Mouse (Mus musculus): ENCODE data around the gene Olfr987.
"Not testable (repeated sequence)": the region's sequence is repeated elsewhere in the genome, so short reads cannot be mapped to it uniquely, and the experiment has no call there.

Gene Olfr987

DNA sequence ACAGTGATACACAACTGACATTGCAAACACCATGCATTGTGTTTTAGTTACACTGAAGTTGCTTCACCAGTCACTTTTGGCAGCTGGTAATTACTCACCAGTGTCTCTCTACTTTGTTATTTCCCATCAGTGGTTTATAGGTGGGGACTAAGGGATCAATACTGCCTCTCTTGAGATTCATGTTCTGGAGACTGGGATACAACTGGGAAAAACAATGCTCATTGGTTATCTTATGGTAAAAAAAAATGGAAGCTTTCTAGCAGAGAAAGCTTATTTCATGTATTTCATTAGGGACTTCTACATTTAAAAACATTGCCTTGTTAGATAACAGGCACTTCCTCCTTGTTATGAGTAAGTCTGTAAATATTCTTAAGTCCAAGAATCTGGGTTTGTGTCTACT is at the start of gene Olfr987:
TSS of gene Olfr987 (minus strand) at position 101 of the 400 bp plus-strand sequence.
- DNase-seq (ENCODE audit: low read depth, low spot score): not testable (repeated sequence)

DNA sequence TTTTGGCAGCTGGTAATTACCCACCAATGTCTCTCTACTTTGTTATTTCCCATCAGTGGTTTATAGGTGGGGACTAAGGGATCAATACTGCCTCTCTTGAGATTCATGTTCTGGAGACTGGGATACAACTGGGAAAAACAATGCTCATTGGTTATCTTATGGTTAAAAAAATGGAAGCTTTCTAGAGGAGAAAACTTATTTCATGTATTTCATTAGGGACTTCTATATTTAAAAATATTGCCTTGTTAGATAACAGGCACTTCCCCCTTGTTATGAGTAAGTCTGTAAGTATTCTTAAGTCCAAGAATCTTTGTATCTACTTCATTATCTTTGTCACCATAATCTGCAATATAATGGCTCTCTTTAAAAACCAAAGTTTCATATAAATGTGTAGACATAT is 24.0 kb upstream of the Olfr987 start, which contains the start of gene Olfr988:
TSS of gene Olfr988 (minus strand) at position 101 of the 400 bp plus-strand sequence.
- DNase-seq (ENCODE audit: low read depth, low spot score): not testable (repeated sequence)

DNA sequence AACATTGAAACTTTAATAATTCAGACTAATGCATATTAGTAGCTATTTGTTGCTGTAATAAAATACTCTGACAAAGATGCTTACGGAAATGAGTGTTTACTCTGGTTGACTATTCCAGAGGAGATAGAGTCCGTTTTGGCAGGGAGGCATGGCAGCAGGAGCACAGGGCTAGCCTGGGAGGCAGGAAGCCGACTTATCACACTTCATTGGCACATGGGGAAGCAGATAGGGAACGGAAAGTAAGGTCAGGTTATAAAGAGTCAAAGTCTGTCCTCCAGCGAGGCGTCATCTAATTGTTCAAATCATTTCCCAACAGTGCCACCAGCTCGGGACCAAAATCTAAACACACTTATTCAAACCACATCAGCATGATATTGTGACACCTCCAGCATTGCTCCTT is 857 bp upstream of the Olfr987 start:
- DNase-seq (ENCODE audit: low read depth, low spot score): no peak

DNA sequence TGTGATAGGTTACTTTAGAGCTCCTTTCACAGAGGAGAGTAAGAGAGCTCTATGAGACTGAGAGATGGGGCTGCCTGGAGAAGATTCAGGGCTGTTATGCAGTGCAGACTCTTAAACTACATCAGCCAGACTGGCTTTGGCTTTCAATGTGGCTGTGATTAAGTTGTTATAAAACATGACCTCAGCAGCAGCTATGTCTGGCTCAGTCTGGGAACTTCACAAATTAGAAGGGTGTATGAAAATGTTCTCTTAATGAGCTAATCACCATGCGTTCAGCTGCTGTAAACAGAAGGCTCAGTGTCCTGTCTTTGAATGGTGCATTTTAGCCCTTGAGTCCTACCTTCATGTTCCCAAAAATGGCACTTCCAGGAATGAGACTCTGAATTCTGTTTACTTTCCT is 20.0 kb downstream of the Olfr987 start:
- no peak for DNase-seq (ENCODE audit: low read depth, low spot score)

DNA sequence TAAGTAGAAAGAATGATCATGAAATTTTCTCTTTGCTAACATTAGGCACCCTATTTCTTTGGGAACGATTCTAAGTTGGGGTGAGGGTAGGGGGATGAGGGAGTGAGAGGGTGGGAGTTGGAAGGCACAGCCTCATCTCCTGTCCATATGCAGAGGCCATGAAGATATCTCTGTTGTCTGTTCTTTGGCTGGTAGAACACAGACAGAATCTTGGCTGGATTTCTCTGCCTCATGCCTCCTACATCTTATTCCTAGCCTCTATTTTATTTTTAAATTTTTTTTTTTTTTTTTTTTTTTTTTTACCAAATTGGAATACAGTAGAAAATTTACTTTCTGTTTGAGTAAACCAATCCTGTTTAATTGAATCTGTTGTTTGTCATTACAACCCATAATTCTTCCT is 53.7 kb downstream of the Olfr987 start:
- no peak for DNase-seq (ENCODE audit: low read depth, low spot score)

DNA sequence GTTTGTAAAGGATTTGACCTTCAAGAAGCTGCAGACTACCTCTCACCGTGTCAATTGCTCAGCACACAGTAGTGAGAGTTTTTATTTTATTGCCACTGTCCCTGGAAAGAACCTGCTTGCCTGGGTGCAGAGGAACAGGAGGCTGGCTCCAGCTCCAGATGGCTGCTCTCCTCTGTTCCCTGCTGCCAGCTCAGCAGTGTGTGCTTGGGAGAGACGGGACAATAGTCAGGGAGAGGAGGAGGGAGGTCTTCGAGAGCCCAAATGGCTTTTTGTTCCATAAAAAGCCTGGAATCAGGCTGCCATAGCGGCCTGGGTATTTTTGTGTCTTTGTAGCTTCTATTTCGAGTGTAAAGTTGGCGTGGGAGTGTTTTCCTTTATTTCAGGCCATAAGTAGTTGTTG is 54.5 kb downstream of the Olfr987 start:
- DNase-seq (ENCODE audit: low read depth, low spot score): no peak

DNA sequence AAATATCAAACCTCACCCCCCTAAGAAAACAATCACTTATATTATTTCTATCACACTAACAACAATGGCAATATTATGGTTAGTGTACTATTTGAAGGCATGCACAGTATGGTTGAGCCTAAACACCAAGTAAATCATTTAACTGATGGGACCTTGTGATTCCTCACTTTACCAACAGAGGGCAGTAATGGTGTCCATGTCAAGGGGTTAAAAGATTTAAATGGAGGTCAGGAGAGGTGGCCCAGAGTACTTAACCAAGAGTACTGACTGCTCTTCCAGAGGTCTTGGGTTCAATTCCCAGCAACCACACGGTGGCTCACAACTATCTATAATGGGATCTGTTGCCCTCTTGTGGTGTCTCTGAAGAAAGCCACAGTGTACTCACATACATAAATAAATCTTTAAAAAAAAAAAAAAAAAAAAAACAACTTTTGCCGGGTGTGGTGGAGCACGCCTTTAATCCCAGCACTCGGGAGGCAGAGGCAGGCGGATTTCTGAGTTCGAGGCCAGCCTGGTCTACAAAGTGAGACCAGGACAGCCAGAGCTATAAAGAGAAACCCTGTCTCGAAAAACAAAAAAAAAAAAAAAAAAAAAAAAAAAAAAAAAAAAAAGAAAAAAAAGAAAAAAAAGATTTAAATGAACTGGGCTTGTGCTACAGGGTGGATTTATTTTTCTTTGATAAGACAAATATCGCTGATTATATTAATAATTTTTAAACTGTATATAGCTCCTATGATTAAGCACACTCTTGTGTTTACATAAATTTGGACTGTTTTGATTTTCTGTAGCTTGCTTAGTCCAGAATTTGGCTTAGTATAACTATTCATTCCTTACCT is 55.3 kb downstream of the Olfr987 start:
- DNase-seq (ENCODE audit: low read depth, low spot score): no peak

DNA sequence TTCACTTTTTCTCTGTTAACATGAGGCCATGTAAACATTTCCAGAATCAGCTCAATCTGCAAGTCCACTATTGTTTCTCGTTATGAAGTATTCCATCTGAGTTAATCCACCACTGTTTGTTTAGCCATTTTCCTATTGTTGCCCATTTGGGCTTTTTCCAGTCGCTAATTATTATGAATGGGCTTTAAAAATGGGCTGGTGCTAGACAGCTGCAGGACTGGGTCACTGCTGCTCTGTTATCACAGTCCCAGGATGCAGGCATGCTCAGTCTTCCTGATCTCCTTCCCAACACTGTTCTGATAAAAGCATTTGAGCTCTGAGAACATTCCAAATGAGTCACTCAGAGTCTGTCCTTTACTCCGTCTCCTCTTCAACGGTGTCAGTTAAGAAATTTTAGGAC is 58.1 kb downstream of the Olfr987 start:
- DNase-seq (ENCODE audit: low read depth, low spot score): no peak
